Mouse (Mus musculus): ENCODE measurements around the gene Fam210b. TPM values are rescaled to one million over a fixed set of nuclear protein-coding genes. Genes with fewer than 3 reads are reported as not detected.
A peak's percentile ranks its signal among the peaks of the same experiment; 100 is the strongest.

The Fam210b gene
- polyA plus RNA-seq, 1 experiment from 2014 or later, result 27.6 TPM

GRCm38 (mm10) chr2:172381898-172382297, 36.5 kb downstream of the Fam210b start:
- H3K27ac ChIP-seq (ENCODE audit: low read depth, low read length), result no peak overlapping the region
- DNase-seq (ENCODE audit: low spot score) (no peak), ATAC-seq (ENCODE audit: low FRiP score) (no peak)
- peaks cover 28% of the 10 kb centered on the region; the same call in 1 of the 2 replicates for H3K36me3 ChIP-seq (ENCODE audit: control insufficient read depth, insufficient read depth, low read length)
- H3K4me1 ChIP-seq (replicated peaks; ENCODE audit: control insufficient read depth, insufficient read depth, low read length), result no peaks in the 10 kb centered on the region
- H3K9me3 ChIP-seq (ENCODE audit: control insufficient read depth, low read length), result no peaks in the 10 kb centered on the region
- 89% methylated on average over 12 of the region's 12 CpGs for whole genome bisulfite sequencing
- H3K4me2 ChIP-seq (replicated peaks; ENCODE audit: low read depth, low read length), result no peak overlapping the region
- no peaks in the 10 kb centered on the region for H3K27me3 ChIP-seq (ENCODE audit: control insufficient read depth, insufficient read depth, low read length)
- no peak overlapping the region for H3K4me3 ChIP-seq (ENCODE audit: low read depth, low read length)
- H3K9ac ChIP-seq (ENCODE audit: low read depth, low read length), result no peak overlapping the region

GRCm38 (mm10) chr2:172384715-172385114, 39.4 kb downstream of the Fam210b start:
- Histone ChIP-seq H3K4me2 (replicated peaks; ENCODE audit: low read depth, low read length) (no peak overlapping the region), H3K27ac (ENCODE audit: low read depth, low read length) (no peak overlapping the region), H3K9me3 (ENCODE audit: control insufficient read depth, low read length) (no peaks in the 10 kb centered on the region), H3K4me1 (replicated peaks; ENCODE audit: control insufficient read depth, insufficient read depth, low read length) (no peaks in the 10 kb centered on the region), H3K36me3 (ENCODE audit: control insufficient read depth, insufficient read depth, low read length) (peaks cover 15% of the 10 kb centered on the region; the same call in 1 of the 2 replicates), H3K4me3 (ENCODE audit: low read depth, low read length) (no peak overlapping the region), H3K9ac (ENCODE audit: low read depth, low read length) (no peak overlapping the region), H3K27me3 (ENCODE audit: control insufficient read depth, insufficient read depth, low read length) (no peaks in the 10 kb centered on the region)
- WGBS, result 94% methylated on average over 3 of the region's 3 CpGs
- ATAC-seq (ENCODE audit: low FRiP score) (no peak), DNase-seq (ENCODE audit: low spot score) (no peak)

GRCm38 (mm10) chr2:172390341-172390740, 45.0 kb downstream of the Fam210b start:
- no peak overlapping the region for H3K27ac ChIP-seq (ENCODE audit: low read depth, low read length)
- DNase-seq (ENCODE audit: low spot score) (no peak), ATAC-seq (ENCODE audit: low FRiP score) (no peak)
- H3K9ac ChIP-seq (ENCODE audit: low read depth, low read length), result no peak overlapping the region
- 40% methylated on average over 6 of the region's 6 CpGs for WGBS
- H3K4me2 ChIP-seq (replicated peaks; ENCODE audit: low read depth, low read length), result no peak overlapping the region
- H3K4me1 ChIP-seq (replicated peaks; ENCODE audit: control insufficient read depth, insufficient read depth, low read length), result no peaks in the 10 kb centered on the region
- no peaks in the 10 kb centered on the region for H3K27me3 ChIP-seq (ENCODE audit: control insufficient read depth, insufficient read depth, low read length)
- H3K4me3 ChIP-seq (ENCODE audit: low read depth, low read length), result no peak overlapping the region
- H3K36me3 ChIP-seq (ENCODE audit: control insufficient read depth, insufficient read depth, low read length), result no peaks in the 10 kb centered on the region
- no peaks in the 10 kb centered on the region for H3K9me3 ChIP-seq (ENCODE audit: control insufficient read depth, low read length)

GRCm38 (mm10) chr2:172392041-172392521, 46.7 kb downstream of the Fam210b start:
- no peak overlapping the region for H3K4me2 ChIP-seq (replicated peaks; ENCODE audit: low read depth, low read length)
- no peak for DNase-seq (ENCODE audit: low spot score)
- no peaks in the 10 kb centered on the region for H3K4me1 ChIP-seq (replicated peaks; ENCODE audit: control insufficient read depth, insufficient read depth, low read length)
- H3K4me3 ChIP-seq (ENCODE audit: low read depth, low read length), result no peak overlapping the region
- no peak for ATAC-seq (ENCODE audit: low FRiP score)
- no peak overlapping the region for H3K27ac ChIP-seq (ENCODE audit: low read depth, low read length)
- H3K27me3 ChIP-seq (ENCODE audit: control insufficient read depth, insufficient read depth, low read length), result no peaks in the 10 kb centered on the region
- no peaks in the 10 kb centered on the region for H3K9me3 ChIP-seq (ENCODE audit: control insufficient read depth, low read length)
- no peaks in the 10 kb centered on the region for H3K36me3 ChIP-seq (ENCODE audit: control insufficient read depth, insufficient read depth, low read length)
- H3K9ac ChIP-seq (ENCODE audit: low read depth, low read length), result no peak overlapping the region
- WGBS, result 77% methylated on average over 10 of the region's 10 CpGs

- H3K4me1 ChIP-seq (replicated peaks; ENCODE audit: control insufficient read depth, insufficient read depth, low read length), result no peaks in the 10 kb centered on the region
- no peak within 1 kb of the TSS for H3K4me2 ChIP-seq (replicated peaks; ENCODE audit: low read depth, low read length)
- H3K9me3 ChIP-seq (ENCODE audit: control insufficient read depth, low read length), result no peaks in the 10 kb centered on the region
- H3K4me3 ChIP-seq (ENCODE audit: low read depth, low read length), result no peak within 1 kb of the TSS
- H3K9ac ChIP-seq (ENCODE audit: low read depth, low read length), result no peak within 1 kb of the TSS
- ATAC-seq (ENCODE audit: low FRiP score), result no peak
- no peaks in the 10 kb centered on the region for H3K36me3 ChIP-seq (ENCODE audit: control insufficient read depth, insufficient read depth, low read length)
- no peak within 1 kb of the TSS for H3K27ac ChIP-seq (ENCODE audit: low read depth, low read length)
- no peaks in the 10 kb centered on the region for H3K27me3 ChIP-seq (ENCODE audit: control insufficient read depth, insufficient read depth, low read length)
- WGBS, result 32% methylated on average over 13 of the region's 13 CpGs
- no peak for DNase-seq (ENCODE audit: low spot score)
Measured at GRCm38 (mm10) chr2:172393391-172394051, 48.2 kb downstream of the Fam210b start, which contains the start of gene Cass4. Gene Cass4 (plus strand): TSS chr2:172393794.

DNA sequence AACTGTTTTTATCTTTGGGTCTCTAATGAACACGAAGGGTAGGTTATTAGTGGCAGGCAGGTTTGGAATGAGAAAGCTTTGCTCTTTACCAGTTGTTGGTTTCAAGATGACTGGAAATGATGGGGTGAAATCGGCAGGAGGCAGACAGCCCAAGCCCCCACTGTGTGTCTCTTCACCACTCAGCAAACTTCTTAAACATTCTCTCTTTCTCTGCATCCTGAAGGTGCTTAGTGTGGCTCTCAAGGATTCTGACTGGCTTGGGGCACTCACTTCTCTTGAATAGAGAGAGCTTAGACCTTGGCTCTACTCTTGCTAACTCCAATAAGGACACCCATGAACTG, 48.7 kb downstream of the Fam210b start:
- no peak overlapping the region for H3K9ac ChIP-seq (ENCODE audit: low read depth, low read length)
- no peaks in the 10 kb centered on the region for H3K4me1 ChIP-seq (replicated peaks; ENCODE audit: control insufficient read depth, insufficient read depth, low read length)
- no peak overlapping the region for H3K27ac ChIP-seq (ENCODE audit: low read depth, low read length)
- WGBS, result 68% methylated on average over 2 of the region's 2 CpGs
- H3K36me3 ChIP-seq (ENCODE audit: control insufficient read depth, insufficient read depth, low read length), result no peaks in the 10 kb centered on the region
- no peaks in the 10 kb centered on the region for H3K9me3 ChIP-seq (ENCODE audit: control insufficient read depth, low read length)
- ATAC-seq (ENCODE audit: low FRiP score), result no peak
- no peak overlapping the region for H3K4me3 ChIP-seq (ENCODE audit: low read depth, low read length)
- no peak for DNase-seq (ENCODE audit: low spot score)
- H3K27me3 ChIP-seq (ENCODE audit: control insufficient read depth, insufficient read depth, low read length), result no peaks in the 10 kb centered on the region
- no peak overlapping the region for H3K4me2 ChIP-seq (replicated peaks; ENCODE audit: low read depth, low read length)

DNA sequence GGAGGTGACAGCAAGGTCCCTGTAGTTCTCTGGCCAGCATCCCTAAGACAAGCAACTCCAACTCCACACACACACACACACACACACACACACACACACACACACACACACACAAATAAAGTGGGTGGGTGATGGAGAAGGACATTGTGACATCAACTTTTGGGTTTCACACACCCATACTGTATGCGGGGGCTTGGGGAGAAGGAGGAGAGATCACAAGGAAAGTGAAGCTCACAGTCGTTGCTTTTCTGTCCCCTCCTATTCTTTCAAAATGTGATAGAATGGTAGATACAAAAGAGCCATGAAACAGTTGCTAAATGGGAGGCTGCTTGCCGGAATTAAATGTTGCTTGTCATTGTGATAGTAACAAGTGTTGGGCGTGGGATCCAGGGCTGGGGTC, 49.3 kb downstream of the Fam210b start:
- DNase-seq (ENCODE audit: low spot score), result no peak
- no peak overlapping the region for H3K9ac ChIP-seq (ENCODE audit: low read depth, low read length)
- no peaks in the 10 kb centered on the region for H3K36me3 ChIP-seq (ENCODE audit: control insufficient read depth, insufficient read depth, low read length)
- no peak overlapping the region for H3K27ac ChIP-seq (ENCODE audit: low read depth, low read length)
- H3K27me3 ChIP-seq (ENCODE audit: control insufficient read depth, insufficient read depth, low read length), result no peaks in the 10 kb centered on the region
- 77% methylated on average over 4 of the region's 4 CpGs for WGBS
- H3K4me2 ChIP-seq (replicated peaks; ENCODE audit: low read depth, low read length), result no peak overlapping the region
- H3K4me3 ChIP-seq (ENCODE audit: low read depth, low read length), result no peak overlapping the region
- no peak for ATAC-seq (ENCODE audit: low FRiP score)
- no peaks in the 10 kb centered on the region for H3K9me3 ChIP-seq (ENCODE audit: control insufficient read depth, low read length)
- H3K4me1 ChIP-seq (replicated peaks; ENCODE audit: control insufficient read depth, insufficient read depth, low read length), result no peaks in the 10 kb centered on the region

DNA sequence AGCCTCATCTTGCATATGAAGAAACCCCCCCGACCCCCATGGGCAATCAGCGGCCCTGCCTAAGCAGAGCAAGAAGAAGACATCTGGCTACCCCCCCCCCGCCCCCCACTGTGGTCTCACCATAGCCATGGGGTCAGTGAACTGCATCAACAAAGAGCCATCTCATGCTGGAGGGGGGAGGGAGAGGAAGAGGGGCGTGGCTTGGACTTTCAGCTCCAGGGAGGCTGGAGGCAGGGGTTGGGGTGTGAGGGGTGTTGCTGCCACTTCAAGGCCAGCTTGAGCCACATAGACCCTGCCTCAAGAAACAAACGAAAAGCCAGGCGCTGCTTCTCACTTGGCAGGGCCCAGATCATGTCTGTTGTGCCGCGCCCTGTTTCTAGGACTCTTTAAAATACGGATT, 50.6 kb downstream of the Fam210b start:
- 33% methylated on average over 9 of the region's 9 CpGs for WGBS
- H3K4me1 ChIP-seq (replicated peaks; ENCODE audit: control insufficient read depth, insufficient read depth, low read length), result no peaks in the 10 kb centered on the region
- no peak overlapping the region for H3K4me3 ChIP-seq (ENCODE audit: low read depth, low read length)
- no peak overlapping the region for H3K27ac ChIP-seq (ENCODE audit: low read depth, low read length)
- H3K27me3 ChIP-seq (ENCODE audit: control insufficient read depth, insufficient read depth, low read length), result no peaks in the 10 kb centered on the region
- no peak overlapping the region for H3K4me2 ChIP-seq (replicated peaks; ENCODE audit: low read depth, low read length)
- no peak overlapping the region for H3K9ac ChIP-seq (ENCODE audit: low read depth, low read length)
- no peaks in the 10 kb centered on the region for H3K36me3 ChIP-seq (ENCODE audit: control insufficient read depth, insufficient read depth, low read length)
- H3K9me3 ChIP-seq (ENCODE audit: control insufficient read depth, low read length), result no peaks in the 10 kb centered on the region
- DNase-seq (ENCODE audit: low spot score) (no peak), ATAC-seq (ENCODE audit: low FRiP score) (no peak)

DNA sequence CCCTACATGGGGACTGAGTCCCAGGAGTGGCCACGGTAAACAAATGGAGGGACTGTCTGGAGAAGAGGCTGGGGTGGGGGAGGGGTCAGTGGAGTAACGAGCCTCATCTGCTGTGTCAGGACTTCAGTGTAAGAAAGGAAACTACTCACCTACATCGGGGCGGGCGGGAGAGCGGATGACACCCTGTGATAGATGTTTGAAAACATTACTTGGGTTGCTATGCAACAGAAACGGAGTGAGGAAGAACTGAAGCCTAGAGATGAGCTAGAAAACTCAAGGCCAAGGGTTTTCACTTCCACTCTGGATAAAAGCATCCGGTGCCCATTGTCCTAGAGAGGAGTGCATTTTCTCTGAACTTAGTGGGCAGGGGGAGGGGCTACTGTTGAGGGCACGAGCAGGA, 54.5 kb downstream of the Fam210b start:
- H3K9ac ChIP-seq (ENCODE audit: low read depth, low read length), result no peak overlapping the region
- H3K36me3 ChIP-seq (ENCODE audit: control insufficient read depth, insufficient read depth, low read length), result no peaks in the 10 kb centered on the region
- H3K27me3 ChIP-seq (ENCODE audit: control insufficient read depth, insufficient read depth, low read length), result no peaks in the 10 kb centered on the region
- no peaks in the 10 kb centered on the region for H3K9me3 ChIP-seq (ENCODE audit: control insufficient read depth, low read length)
- ATAC-seq (ENCODE audit: low FRiP score) (peak; percentile 35; the same call in 1 of the 2 replicates), DNase-seq (ENCODE audit: low spot score) (peak; percentile 29)
- H3K4me2 ChIP-seq (replicated peaks; ENCODE audit: low read depth, low read length), result no peak overlapping the region
- no peaks in the 10 kb centered on the region for H3K4me1 ChIP-seq (replicated peaks; ENCODE audit: control insufficient read depth, insufficient read depth, low read length)
- 39% methylated on average over 9 of the region's 9 CpGs for WGBS
- H3K4me3 ChIP-seq (ENCODE audit: low read depth, low read length), result no peak overlapping the region
- H3K27ac ChIP-seq (ENCODE audit: low read depth, low read length), result no peak overlapping the region

Measured in hindbrain, embryonic 11.5 days (tissue).